Mouse (Mus musculus) c-Kit-positive CD71-negative TER-119-negative erythroid progenitor cells, embryonic 14.5 days (primary cell): ENCODE measurements around the gene Gba2.

Experiments
- DNase-seq: peaks from one replicate; pipeline ENCODE4 v3.0.0-alpha.2; 2013; ENCODE audit warnings: low read depth

The Gba2 gene

GRCm38 (mm10) chr4:43581381-43581780 is 2.7 kb upstream of the Gba2 start:
- DNase-seq: no peak

- DNase-seq: no peak
Measured at GRCm38 (mm10) chr4:43580721-43581120, 2.0 kb upstream of the Gba2 start.

DNA sequence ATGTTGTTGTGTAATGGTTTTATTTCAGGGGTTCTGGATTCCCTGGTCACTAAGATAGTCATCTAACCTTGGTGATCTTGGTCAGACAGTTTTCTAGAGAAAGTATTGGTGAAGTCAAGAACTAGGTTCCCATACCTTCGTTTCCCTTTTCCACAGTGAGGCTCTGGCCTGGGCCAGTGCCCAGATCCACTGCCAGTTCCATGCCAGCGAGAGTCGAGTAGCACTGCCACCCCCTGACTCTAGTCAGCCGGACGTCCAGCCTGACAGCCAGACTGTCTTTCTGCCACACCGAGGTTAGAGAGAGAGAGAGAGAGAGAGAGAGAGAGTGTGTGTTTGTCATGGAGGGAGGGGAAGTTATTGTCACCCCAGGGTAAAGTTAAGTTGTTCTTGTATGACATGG is 1.1 kb upstream of the Gba2 start:
- no peak for DNase-seq

DNA sequence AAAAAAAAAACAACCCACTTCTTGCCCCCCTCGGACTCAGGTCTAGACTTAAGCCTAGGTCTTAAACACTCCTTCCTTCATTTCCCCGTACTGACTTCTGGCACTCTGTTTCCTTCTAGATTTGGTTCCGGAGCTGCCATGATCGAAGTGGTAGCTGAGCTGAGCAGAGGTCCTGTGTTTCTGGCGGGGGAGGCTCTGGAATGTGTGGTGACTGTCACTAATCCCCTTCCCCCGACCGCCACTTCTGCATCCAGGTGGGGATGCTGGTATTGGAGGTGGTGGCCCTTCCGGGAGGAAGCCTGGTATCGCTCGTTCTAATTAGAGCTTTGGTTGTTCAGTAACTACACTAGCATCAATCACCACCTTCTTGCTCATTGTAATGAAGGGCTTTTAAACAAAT is 583 bp upstream of the Gba2 start:
- no peak for DNase-seq

DNA sequence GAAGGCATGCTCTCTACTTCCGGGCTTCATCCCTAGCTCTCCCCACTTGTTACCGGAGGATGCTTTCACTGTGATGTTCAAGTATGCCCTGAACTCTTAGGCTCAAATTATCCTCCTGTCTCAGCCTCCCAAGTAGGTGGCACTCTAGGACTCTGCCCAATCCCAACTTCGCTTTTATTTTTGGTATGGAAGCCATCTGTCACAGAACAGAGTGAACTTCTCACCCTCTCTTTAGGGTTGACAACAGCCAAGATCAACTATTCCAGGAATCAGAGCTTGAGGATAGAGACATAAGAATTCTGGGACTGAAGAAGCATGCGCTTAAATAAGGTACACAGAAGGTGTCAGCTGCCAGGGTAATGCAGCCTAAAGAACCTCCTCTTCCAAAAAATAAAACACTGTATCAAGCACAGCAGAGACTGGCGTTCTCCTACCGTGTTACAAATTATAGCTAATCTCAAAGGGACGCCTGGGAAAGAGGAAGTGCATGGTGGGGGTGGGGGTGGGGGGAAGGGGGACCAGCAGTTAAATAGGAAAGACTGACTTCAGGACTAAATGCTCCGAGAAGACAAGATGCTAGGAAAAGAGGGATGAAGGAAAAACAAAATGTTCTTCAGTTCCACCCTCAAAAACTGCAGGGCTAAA is 1.3 kb downstream of the Gba2 start:
- DNase-seq: no peak

- no peak for DNase-seq
Measured at GRCm38 (mm10) chr4:43575356-43575755, 3.3 kb downstream of the Gba2 start.

GRCm38 (mm10) chr4:43573561-43573960 is 5.1 kb downstream of the Gba2 start:
- DNase-seq: no peak

DNA sequence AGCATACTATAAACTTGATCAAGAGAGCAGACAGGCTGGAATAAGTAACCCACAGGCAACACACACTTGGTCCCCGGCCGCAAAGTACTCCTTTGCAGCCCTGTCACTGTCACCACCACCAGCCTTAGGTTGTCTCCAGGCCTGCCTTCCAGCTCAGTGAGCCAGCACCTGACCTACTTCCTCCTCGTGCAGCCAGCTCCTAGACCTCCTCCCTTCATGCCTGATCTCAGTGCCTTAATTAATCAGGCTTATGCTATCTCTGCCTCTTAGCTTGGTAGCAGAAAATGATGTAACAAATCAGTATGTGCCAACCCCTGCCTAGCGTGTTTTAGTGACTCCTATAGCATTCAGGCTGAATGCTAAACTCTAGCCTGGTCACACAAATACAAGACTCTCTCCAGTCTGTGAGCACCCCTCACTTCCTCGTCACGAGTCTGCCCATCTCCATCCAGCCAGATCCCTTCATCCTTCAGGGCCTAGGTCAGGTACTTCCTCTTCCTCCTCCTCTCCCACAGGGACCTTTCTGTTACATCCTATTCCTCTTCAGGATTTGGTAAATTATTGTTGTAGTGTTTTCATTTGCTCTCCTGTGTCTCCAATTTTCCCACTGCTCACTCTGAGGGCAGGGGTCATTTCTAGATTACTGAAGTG is 7.2 kb downstream of the Gba2 start:
- DNase-seq: no peak

GRCm38 (mm10) chr4:43567140-43567539 is 11.5 kb downstream of the Gba2 start:
- DNase-seq: no peak

- no peak for DNase-seq
Measured at GRCm38 (mm10) chr4:43564231-43564630, 14.4 kb downstream of the Gba2 start.

GRCm38 (mm10) chr4:43563601-43563875 is 15.1 kb downstream of the Gba2 start:
- no peak for DNase-seq

- DNase-seq: no peak
Measured at GRCm38 (mm10) chr4:43562769-43563600, 15.7 kb downstream of the Gba2 start.

DNA sequence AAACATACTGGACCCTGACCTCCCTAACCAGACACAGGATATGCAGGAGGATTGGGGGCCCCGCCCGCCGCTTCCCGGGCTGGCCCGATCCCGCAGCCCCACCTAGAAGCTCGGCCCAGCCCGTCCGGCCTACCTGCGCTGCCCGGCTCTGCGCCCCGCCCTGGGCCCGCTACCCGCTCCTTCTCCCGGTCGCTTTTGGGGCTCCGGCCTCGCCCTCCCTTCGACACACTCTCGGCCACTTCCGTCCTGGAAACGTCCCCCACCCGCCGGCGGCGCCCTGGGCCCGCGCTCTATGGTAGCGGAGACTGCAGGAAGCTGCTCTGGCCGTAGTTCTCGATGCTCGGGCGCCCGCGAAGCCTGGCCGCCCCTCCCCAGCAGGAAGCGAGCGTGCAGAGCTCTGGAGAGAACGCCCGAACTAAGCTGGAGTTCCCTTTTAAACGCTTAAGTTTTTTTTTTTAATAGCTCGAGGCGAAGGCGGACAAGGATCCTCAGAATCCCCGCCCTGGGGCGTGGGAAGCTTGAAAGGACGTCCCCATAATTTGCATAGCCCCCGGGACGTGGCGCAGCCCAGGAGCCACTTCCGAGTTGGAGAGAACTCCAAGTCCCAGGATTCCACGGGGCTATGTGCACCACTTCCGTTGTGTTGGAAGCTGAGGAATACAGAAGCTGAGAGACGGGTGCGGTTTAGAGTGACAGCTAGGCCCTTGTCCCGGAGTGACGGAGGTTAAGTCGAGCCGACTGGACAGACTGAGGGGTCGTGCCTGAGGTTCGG is 16.5 kb downstream of the Gba2 start, which contains the start of the genes Creb3 and Tln1:
Gene Creb3 (plus strand): TSS at position 336 of the 772 bp plus-strand sequence.
Gene Tln1 (minus strand): TSS at position 695 of the 772 bp plus-strand sequence.
- DNase-seq: peak; percentile 95

- DNase-seq: no peak
Measured at GRCm38 (mm10) chr4:43561436-43561996, 17.2 kb downstream of the Gba2 start.

DNA sequence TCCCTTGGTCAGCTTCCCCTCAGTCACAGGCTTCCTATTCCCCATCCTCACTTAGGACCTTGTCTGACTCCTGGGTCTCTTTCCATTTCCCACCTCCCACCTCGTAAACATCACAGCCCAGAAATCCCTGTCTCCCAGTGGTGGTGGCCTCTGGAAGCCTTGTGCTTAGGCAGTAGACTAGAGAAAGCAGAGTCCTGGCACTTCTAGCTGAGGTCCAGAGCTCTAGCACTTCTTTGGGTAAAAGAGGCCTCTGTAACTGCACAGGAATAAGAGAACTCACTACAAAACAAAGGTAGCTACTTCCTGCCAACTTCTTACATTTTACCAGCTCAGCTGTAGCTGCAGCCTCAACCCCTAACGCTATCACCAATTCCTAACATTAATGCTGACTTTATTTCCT is 17.7 kb downstream of the Gba2 start:
- DNase-seq: no peak

- DNase-seq: no peak
Measured at GRCm38 (mm10) chr4:43560243-43560611, 18.4 kb downstream of the Gba2 start.

DNA sequence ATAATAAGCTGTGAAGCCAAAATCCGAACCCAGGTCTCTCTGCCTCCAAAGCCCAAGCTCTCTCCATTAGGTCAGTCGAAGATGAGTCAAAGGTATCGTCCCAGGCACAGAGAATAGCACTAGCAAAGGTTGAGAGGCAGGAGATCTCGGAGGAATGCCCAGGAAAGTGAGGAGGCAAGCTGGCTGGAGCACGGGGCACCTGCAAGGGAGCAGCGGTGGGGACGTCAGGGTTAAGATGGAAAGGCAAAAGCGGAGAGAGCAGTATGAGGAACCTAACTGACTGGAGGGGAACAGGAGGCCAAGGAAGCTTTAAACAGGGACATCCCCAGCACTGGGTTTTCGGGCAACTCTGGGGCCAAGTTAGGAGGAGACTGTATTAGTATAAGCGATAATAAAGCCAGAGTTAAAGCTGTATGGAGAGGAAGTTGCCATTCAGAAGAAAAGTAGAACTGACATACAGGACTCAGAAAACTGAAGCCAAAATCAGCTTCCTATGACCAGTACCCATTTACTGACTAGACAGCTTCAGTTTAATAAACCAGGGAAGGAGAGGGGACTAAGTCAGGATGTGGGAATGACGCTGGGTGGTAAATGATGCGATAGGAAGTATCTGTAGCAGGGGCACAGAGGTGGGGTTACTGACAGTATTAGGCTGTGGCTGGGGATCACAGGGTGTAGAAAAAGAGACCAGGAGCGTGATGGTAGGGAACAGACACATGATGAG is 19.0 kb downstream of the Gba2 start:
- no peak for DNase-seq

DNA sequence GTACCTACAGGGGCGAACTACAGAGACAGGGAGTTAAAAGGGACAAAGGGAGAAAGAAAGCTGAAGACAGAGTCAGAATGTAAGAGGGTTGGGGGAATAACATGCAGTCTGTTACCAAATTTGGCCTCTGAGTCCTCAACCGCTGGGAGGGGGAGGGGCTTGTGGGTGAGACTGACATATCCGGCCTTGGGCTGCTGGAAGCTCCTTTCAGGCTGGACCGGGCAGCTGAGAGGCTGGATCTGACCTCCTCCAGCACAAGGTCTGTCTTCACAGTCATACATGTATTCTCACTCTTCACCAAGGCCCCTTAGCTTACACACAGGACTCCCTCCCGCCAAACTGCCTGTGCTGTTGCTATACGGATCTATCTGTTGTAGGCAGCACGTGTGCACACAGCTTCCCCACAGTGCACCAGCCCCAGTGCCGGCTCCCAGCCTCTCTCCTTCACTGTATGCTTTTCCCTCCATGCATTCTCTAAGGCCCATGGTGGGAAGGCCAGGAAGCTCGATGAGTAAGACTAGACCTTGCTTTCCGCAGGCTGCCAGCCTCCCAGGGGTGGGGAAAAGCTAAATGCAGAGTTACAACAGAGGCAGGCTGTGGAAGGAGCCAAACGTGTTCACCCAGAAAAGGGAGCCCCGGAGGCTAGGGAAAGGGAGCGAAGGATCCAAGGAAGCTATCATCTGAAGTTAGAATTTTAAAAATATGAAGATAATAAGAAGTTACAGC is 19.9 kb downstream of the Gba2 start:
- DNase-seq: peak; percentile 70

GRCm38 (mm10) chr4:43558028-43558630 is 20.5 kb downstream of the Gba2 start:
- no peak for DNase-seq

GRCm38 (mm10) chr4:43555926-43556325 is 22.7 kb downstream of the Gba2 start:
- DNase-seq: no peak
